Mouse (Mus musculus): ENCODE results near the gene Tmem205. TPM values are rescaled to one million over a fixed set of nuclear protein-coding genes. Genes with fewer than 3 reads are reported as not detected.

Tmem205 gene
- 10 to 100 TPM; 28.0 to 33.5 TPM for total RNA-seq (2021)
- long read RNA-seq, experiment 1, transcript Tmem205-203 (4 exons, 879 nt) = minor isoform, 5 of 33 reads
- long read RNA-seq, experiment 1, transcript Tmem205-201 (4 exons, 785 nt) = major isoform, 15 of 33 reads
- long read RNA-seq, experiment 1, partial matches to known transcripts = 3 of 33 reads
- long read RNA-seq, experiment 1, other reads (novel, unspliced or antisense) = 9 of 33 reads
- long read RNA-seq, experiment 2, transcript Tmem205-201 (4 exons, 785 nt) = major isoform, 7 of 22 reads
- long read RNA-seq, experiment 2, partial matches to known transcripts = 5 of 22 reads
- long read RNA-seq, experiment 2, other reads (novel, unspliced or antisense) = 6 of 22 reads

DNA sequence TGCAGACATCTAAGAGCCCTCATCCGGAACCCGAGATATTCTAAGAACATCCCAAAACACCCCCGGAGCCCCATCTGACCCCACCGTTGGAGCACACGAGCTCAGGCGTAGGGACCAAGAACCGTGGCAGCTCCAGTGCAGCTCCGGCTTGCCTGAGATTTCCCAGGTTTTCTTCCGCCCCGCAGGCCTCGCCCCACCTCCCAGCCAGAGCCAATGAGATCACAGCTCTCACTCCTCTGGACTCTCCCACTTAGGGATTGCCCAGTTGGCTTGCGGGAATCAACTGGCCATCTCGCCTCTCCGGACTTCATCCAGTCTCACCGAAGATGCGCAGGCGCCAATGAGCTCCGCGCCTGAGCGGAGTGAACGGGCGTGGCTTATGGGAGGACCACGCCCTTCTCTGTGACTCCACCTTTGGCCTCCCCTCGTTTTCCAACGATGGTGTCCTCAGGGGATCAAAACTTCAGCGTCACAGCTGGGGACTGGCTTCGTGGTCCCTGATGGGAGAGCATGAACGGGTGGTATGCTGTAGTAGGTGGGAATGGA, at the start of gene Tmem205, which contains the start of gene Ccdc159:
Tmem205 (minus strand) TSS at position 349 of the 546 bp plus-strand sequence.
Ccdc159 (plus strand) TSS at position 264 of the 546 bp plus-strand sequence.
- intact Hi-C loops (cut with DNase I) = no loop called here
- DNase-seq (ENCODE audit: low spot score in 2 of 2) = peak; percentile 90 to 96

DNA sequence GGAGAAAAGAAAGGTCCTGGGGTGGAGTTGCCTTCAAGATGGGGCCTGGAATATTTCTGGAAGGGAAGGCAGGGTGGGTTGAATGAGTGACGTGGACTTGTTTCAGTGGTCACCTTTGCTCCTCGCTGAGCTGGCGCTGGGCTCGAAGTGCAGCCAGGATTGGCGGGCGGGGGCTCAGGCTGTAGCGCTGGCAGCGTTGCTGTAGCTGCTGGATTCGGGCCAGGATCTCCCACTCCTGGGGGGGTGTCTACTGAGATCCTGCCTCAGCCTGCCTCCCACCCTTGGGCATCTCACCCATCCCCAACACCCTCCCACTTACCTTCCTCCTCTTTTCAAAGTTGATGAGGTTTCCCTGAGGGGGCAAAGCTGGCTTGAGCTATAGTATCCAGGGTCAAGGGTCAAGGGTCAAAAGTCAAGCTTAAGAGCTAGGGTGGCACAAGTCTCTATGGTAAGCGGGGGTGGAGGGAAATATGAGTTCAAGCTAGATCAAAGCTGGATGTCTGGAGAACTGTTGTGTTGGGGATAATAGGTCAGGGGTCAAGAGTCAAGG, 49.3 kb upstream of the Tmem205 start:
- no peak for DNase-seq (ENCODE audit: low spot score in 2 of 2)
- intact Hi-C loops (cut with DNase I) = no loop called here

DNA sequence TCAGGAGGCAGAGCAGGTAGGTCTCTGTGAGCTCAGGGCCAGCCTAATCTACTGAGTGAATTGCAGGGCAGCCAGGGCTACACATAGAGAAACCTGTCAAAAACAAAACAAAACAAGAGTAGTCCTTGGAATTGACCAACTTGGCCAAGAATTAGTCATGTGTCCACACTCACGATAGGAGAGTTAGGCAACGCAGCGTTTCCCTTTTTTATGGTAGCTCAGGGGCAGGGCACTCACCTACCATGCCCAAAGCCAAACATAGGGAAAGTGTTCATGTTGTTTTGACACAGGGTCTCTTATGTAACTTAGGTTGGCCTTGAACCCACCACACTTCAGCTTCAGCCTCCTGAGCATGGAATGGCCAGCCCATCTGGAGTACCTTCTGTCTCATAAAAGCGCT, 41.9 kb upstream of the Tmem205 start:
- intact Hi-C loops (cut with DNase I) = no loop called here
- no peak for DNase-seq (ENCODE audit: low spot score in 2 of 2)

DNA sequence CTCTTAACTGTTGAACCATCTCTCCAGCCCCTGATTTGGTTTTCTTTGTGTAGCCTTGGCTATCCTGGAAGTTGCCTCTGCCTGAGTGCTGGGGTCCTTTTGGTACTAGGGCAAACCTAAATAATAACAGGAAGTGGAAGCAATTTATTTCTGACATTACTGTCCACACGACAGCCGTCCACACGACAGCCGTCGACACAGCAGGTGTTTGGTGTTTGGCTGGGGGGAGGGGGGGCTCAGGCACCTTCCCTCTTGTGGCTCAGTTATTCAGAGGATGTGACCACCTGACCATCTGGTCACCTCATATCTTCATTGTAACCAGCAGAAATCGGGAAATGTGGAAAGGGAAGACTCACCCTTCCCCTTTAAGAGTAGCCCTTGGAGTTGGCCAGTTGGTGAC, 41.5 kb upstream of the Tmem205 start:
- DNase-seq (ENCODE audit: low spot score in 2 of 2) = no peak
- intact Hi-C loops (cut with DNase I) = no loop called here

DNA sequence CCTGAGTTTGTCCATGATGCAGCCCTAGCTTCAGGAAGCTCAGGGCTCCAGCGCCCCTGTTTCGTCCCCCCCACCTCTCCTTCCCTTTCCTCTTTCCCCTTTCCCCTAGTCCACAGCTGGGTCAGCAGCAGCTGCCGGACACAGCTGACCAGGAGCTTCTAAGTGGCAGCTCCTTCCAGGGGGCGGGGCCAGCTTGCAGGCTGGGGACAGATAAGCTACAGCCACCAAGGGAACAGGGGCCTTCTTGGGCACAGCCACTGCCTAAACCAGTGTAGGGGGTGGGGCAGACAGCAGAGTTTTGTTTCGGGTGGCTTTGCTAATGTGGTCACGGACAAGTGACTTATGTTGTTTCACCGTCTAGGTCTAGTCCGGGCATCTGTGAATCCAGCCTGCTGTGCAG, 36.1 kb upstream of the Tmem205 start, which contains the start of gene Epor:
Epor (minus strand) TSS at position 90 of the 400 bp plus-strand sequence.
- DNase-seq (ENCODE audit: low spot score in 2 of 2) = no peak
- intact Hi-C loops (cut with DNase I) = loop anchor here (5.0 kb wide), 1 partner anchor 39 kb away; the partner anchor contains the start of genes Ccdc151 and Prkcsh

DNA sequence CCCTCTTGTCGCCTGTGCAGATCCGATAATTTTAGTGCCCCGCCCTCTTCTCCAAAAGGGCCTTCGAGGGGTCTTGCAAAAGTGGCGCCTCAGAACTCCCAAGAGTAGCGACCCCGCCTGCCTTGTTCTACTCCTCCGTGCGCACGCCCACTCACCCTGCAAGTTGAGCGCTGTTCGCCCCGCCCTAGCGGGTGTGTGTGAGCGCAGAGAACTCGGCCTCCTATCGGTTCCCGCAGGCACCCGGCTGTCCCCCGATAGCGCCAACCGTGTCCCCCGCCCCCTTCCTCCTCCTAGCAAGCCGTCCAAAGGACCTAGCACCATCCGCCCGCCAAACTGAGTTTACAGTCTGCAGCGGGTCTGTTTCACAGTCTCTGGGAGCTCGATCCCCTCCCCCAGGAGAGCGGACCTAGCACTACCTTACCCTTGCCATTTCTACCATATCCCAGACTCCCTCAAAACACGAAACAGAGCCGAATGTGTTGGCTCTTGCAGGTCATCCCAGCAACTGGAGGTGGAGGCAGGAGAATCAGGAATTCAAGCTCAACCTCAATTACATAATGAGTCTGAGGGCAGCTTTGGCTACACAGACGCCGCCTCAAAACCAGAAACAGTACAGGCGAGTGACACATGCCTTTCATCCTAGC, 35.2 kb upstream of the Tmem205 start:
- DNase-seq (ENCODE audit: low spot score in 2 of 2) = peak; percentile 76
- intact Hi-C loops (cut with DNase I) = loop anchor here (5.0 kb wide), 1 partner anchor 40 kb away; the partner anchor contains the start of genes Ccdc151 and Prkcsh

DNA sequence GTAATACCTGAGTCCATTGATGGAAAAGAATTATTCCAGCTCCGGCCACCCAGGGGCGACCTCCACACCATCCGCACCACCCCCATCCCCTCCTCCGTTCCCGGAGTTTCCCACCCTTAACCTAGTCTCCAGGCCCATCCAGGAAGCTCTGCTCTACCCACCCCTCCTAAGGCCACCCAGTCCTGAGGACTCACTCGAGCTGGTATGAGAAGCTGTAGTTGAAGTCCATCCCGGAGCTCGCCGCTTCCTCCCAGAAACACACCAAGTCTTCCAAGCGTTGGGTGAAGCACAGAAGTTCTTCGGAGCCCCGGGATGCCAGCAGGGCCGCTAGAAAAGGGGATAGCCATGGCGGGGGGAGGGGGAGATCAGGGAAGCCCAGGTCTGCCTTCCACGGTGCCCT, 34.7 kb upstream of the Tmem205 start:
- no peak for DNase-seq (ENCODE audit: low spot score in 2 of 2)
- intact Hi-C loops (cut with DNase I) = loop anchor here (5.0 kb wide), 1 partner anchor 40 kb away; the partner anchor contains the start of genes Ccdc151 and Prkcsh

DNA sequence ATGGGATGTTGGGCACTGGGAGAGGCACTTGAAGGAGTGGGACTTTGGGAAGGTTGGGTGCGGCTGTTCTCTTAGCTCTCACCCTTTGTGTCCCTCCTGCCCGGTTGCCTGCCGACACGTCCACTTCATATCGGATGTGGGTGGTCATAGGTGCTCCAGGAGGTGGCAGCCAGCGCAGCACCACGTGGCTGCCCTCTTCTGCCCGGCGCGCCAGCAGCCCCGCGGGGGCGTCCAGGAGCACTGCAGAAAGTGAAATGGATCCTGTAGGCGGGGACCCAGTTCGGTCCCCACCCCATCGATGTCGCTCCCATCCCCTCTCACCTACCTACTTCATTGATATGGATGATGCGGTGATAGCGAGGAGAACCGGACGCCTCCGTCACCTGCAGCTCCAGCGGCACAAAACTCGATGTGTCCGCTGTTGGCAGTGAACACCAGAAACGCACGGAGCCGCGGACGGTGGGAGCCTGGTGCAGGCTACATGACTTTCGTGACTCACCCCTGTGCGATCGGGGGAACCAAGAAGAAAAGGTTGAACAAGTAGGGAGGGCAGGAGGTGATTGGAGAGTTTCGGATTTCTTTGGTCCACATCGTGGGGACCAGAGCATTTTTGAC, 34.1 kb upstream of the Tmem205 start:
- DNase-seq (ENCODE audit: low spot score in 2 of 2) = no peak
- intact Hi-C loops (cut with DNase I) = loop anchor here (5.0 kb wide), 1 partner anchor 41 kb away; the partner anchor contains the start of genes Ccdc151 and Prkcsh

DNA sequence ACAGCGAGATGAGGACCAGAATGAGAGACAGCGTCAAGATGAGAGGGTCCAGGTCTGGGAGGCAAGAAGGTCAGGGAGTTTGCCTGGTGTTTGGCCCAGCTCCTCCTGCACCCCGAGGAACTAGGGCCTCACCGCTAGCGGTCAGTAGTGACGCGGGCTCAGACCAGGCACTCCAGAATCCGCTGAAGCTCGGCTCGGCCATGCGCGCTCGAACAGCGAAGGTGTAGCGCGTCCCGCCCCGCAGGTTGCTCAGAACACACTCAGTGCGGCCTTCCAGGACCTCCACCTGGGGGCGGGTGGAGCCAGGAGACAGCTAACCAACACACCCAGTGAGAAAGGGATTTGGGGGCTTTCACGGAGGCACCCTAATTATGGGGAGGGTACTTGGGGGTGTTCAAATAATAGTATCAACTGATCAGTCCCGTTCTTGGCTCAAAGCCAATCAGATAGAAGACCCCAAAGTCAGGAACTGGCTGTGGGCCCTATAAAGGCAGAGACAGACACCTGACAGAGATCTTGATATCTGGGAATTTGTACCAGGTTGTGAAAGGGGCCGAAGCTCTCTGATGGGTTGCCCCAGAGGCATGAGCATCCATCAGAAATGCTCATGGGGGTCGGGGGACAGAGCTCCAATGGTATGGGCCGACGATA, 33.3 kb upstream of the Tmem205 start:
- intact Hi-C loops (cut with DNase I) = loop anchor here (5.0 kb wide), 1 partner anchor 42 kb away; the partner anchor contains the start of genes Ccdc151 and Prkcsh
- DNase-seq (ENCODE audit: low spot score in 2 of 2) = no peak

DNA sequence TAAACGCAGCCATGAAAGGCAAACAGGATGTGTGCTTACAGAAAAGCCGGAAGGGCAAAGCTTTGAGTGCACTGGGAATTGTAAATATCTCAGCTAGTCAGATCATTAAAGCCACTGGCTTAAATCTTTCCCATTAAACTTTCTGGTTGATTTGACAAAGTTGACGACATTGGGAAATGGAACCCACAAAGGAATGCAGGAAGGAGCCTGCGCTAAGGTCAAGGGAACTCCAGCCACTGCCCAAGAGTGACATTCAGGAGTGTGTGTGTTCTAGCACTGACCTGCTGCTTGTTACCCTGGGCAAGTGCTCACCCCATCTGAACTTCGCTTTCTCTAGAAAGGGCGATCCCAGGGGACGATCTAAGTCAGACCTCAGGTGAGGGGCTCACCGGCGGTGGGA, 32.8 kb upstream of the Tmem205 start:
- intact Hi-C loops (cut with DNase I) = loop anchor here (5.0 kb wide), 1 partner anchor 42 kb away; the partner anchor contains the start of genes Ccdc151 and Prkcsh
- no peak for DNase-seq (ENCODE audit: low spot score in 2 of 2)

DNA sequence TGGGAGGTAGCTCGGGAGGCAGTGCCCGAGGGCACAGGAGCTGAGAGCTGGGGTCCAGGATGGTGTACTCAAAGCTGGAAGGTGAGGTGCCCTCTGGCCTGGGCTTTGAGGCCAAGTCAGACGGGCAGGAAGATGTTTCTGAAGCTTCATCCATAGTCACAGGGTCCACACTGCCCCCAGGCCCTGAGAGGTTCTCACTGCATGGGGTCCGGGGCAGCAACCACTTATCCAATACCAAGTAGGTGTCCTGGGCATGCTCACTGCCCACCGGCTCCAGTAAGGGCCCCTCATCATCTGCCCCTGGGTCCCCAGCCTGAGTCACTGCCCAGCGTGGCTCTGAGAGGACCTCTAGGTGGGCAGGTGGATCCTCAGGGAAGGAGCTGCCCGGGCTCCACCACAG, 31.9 kb upstream of the Tmem205 start:
- no peak for DNase-seq (ENCODE audit: low spot score in 2 of 2)
- intact Hi-C loops (cut with DNase I) = no loop called here

DNA sequence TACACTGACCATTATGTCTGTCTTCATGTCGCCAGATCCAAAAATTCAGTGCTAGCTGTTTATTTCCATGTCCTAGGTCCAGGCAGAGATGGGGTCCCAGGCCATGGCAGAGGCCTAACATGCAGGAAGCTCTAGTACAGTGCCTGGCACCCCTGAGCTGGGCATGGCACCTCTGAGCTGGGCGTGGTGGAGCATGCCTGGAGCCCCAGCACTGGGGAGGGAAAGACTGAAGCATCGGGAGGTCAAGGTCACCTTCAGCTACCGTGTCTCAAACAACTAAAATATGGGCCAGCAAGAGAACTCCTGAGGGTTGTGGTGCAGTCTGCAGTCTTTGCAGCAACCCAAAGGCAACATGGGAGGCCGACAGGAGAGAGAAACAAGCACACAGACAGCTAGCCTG, 31.0 kb upstream of the Tmem205 start:
- intact Hi-C loops (cut with DNase I) = no loop called here
- DNase-seq (ENCODE audit: low spot score in 2 of 2) = no peak

DNA sequence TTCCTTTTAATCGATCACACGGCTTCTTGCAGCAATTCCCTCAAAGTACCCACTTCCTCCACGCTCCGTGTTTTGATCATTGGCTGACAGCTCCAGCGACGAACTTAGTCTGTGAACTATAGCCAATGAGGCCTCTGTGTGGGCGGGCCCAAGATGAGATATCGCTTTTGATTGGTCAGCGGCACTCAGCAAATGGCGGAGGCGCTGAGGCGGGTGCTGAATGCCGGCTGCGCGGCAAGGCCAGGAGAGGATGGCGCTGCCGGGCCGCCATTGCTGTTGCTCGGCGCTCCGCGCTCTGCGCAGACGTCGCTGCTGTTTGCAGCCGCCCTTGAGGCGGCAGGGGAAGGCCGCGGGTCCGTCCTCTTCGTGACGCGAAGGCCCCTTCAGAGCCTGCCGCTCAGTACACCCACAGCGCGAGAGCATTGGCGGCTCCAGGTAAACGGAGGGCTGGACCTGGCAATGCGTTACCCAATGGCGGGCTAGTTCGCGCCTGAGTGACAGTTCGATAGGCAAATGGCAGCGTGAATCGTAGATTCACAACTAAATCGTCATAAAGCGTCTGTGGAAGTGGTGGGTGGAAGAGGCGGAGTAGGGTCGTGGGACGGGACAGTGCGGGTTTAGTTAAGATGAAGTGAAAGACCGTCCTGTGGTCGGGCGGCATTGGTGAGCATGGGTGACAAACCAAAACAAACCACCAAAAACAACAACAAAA, 28.4 kb upstream of the Tmem205 start, which contains the start of gene Swsap1:
Swsap1 (plus strand) TSS at position 186 of the 712 bp plus-strand sequence.
- peak; percentile 100 for DNase-seq (ENCODE audit: low spot score in 2 of 2)
- intact Hi-C loops (cut with DNase I) = loop anchor here (2.0 kb wide), 1 partner anchor 19 kb away; the partner anchor contains the start of gene Plppr2

DNA sequence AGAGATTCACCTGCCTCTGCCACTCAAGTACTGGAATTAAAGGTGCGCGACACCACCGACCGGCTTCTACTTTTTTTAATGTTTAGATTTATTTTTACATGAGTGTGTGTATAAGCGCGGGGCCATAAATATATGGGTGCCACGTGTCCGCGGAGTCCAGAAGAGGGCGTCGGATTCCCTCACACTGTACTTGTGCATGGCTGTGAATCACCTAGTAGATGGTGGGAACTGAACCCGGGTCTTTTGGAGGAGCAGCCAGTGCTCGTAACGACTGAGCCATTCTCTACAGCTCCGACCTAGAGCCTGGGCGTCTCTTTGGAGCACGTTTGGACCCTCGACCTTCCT, 27.8 kb upstream of the Tmem205 start:
- DNase-seq (ENCODE audit: low spot score in 2 of 2) = no peak
- intact Hi-C loops (cut with DNase I) = loop anchor here (2.0 kb wide), 1 partner anchor 18 kb away; the partner anchor contains the start of gene Plppr2

DNA sequence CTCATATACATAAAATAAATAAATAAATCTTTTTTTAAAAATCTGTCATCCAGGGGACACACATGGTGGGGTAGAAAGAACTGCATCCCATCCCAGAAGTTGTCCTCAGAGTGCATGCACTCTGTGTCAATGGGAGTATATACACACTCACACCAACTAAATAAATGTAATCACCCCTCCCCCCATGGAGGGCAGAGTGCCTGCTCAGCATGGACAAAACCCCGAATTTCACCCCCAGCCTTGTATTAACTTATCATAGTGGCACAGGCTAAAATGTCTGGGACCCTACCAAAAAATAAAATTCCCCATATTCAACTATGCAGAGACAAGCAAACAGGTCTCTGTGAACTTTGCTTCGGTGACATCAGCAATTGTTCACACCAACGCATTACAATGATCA, 27.3 kb upstream of the Tmem205 start:
- intact Hi-C loops (cut with DNase I) = loop anchor here (2.0 to 5.0 kb wide), 2 partner anchors 18 to 98 kb away; partner anchors contain the start of genes Elavl3 and Plppr2
- no peak for DNase-seq (ENCODE audit: low spot score in 2 of 2)

DNA sequence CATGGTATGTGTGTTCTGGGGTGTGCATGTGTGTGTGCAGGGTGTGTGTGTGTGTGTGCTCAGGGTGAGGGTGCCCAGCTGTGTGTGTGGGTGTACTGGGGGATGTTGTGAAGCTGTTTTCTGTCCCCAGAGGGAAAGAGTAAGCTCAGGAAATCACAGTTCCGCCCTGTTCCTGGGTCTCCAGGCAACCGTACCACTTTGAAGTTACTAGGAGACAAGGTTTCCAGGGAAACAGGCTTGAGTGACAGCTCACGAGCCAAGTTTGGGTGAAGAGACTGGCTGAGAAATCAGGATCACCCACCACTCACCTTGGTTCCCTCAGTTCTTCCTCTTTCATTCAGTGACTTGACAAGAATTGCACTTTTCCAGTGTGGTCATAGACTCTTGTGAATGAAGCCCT, 26.2 kb upstream of the Tmem205 start:
- peak; percentile 76 to 91 for DNase-seq (ENCODE audit: low spot score in 2 of 2)
- intact Hi-C loops (cut with DNase I) = loop anchor here (5.0 kb wide), 1 partner anchor 99 kb away; the partner anchor contains the start of gene Elavl3

DNA sequence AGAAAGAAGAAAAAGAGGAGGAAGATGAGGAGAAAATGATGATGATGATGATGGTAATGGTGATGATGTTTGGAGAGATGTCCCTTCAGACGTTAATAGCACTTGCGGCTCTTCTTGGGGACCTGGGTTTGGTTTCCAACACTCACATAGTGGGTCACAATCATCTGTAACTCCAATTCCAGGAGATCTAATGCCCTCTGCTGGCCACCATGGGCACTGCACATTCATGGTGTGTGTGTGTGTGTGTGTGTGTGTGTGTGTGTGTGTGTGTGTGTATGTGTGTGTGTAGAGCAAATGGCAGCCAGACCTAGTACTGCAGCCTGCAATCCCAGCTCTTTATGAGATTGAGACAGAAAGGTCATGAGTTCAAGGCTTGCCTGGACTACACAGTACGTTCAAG, 24.6 kb upstream of the Tmem205 start:
- no peak for DNase-seq (ENCODE audit: low spot score in 2 of 2)
- intact Hi-C loops (cut with DNase I) = loop anchor here (5.0 kb wide), 1 partner anchor 100 kb away; the partner anchor contains the start of gene Elavl3

DNA sequence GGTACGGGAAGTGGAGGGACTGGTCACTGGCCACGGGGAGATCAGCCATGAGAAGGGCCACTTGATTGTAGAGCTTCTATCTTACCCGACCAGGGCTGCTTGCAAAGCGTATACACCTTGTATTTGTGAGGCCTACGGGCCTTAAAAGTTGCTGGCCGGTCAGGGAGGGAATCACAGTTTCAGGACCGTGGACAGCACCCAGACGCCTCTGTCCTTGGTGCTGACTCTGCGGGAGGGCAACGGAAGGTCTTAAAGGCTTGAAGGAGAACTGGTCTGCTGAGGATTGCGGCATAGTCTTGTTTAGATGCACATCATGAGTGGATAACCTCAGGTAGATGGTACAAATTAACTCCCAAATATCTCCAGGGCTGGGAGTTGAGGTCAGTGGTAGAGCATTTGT, 23.0 kb upstream of the Tmem205 start:
- intact Hi-C loops (cut with DNase I) = loop anchor here (5.0 kb wide), 1 partner anchor 102 kb away; the partner anchor contains the start of gene Elavl3
- peak in 1 of 2 experiments; percentile 29 for DNase-seq (ENCODE audit: low spot score in 2 of 2)

All from left cerebral cortex, postnatal 14 days (tissue).